Mouse (Mus musculus): Measurements from ENCODE around the gene Vrk2. TPM values are rescaled to one million over a fixed set of nuclear protein-coding genes. Genes with fewer than 3 reads are reported as not detected.
A peak's percentile ranks its signal among the peaks of the same experiment; 100 is the strongest.

Vrk2 gene
- total and polyA plus RNA-seq, 3 experiments, result 17.9 to 58.7 (median 31.1) TPM

GRCm38 (mm10) chr11:26537816-26538215 is 56.0 kb downstream of the Vrk2 start:
- H3K27me3 ChIP-seq (replicated peaks), result no peaks in the 10 kb centered on the region
- no peak overlapping the region for H3K27ac ChIP-seq (ENCODE audit: insufficient read depth, low read depth)
- no peaks in the 10 kb centered on the region for H3K9me3 ChIP-seq (replicated peaks; ENCODE audit: low read length)
- H3K4me2 ChIP-seq (ENCODE audit: insufficient read depth, low read depth, poor library complexity, severe bottlenecking), result no peak overlapping the region
- H3K9ac ChIP-seq (ENCODE audit: insufficient read depth, low read depth), result no peak overlapping the region
- in situ Hi-C loops (cut with MboI; ENCODE audit: low pct_ligation_motif_present, low pct_unique_long_range_greater_than_20kb, low sequenced_read_pairs), result no loop called here
- peaks cover 10 to 23% of the 10 kb centered on the region in 2 experiments for H3K4me1 ChIP-seq (ENCODE audit: control insufficient read depth in 1 of 2, insufficient read depth in 2 of 2)
- peaks cover 2 to 60% of the 10 kb centered on the region in 2 experiments for H3K36me3 ChIP-seq (replicated peaks in 1 of 2; ENCODE audit: control insufficient read depth in 1 of 2, insufficient read depth in 1 of 2, low read length in 1 of 2)
- no peak overlapping the region for H3K4me3 ChIP-seq (replicated peaks in 1 of 3; ENCODE audit: low read depth in 2 of 3, low read length in 2 of 3, poor library complexity in 1 of 3)
- H3K79me2 ChIP-seq (replicated peaks; ENCODE audit: control insufficient read depth, extremely low read depth, insufficient read depth, poor library complexity, severe bottlenecking), result no peaks in the 10 kb centered on the region
- dilution Hi-C loops (cut with MboI; ENCODE audit: extremely low pct_ligation_motif_present, extremely low pct_unique_long_range_greater_than_20kb, low sequenced_read_pairs), result no loop called here
- no peak for TF ChIP-seq CHD1 (IDR thresholded peaks at IDR 0.05; ENCODE audit: low read depth, low read length)
- no peak for TF ChIP-seq ZMIZ1 (IDR thresholded peaks at IDR 0.05; ENCODE audit: low read depth, low read length)
- TF ChIP-seq JUND (conservative IDR thresholded peaks at IDR 0.05; ENCODE audit: low read depth, low read length), result no peak
- TF ChIP-seq POLR2A (IDR thresholded peaks at IDR 0.05; ENCODE audit: low read depth, low read length), result no peak
- TF ChIP-seq RCOR1 (conservative IDR thresholded peaks at IDR 0.05; ENCODE audit: low read depth, low read length), result no peak
- TF ChIP-seq ELF1 (IDR thresholded peaks at IDR 0.05; ENCODE audit: low read depth, low read length), result no peak
- TF ChIP-seq MAX (IDR thresholded peaks at IDR 0.05; ENCODE audit: low read length), result no peak
- TF ChIP-seq RAD21 (IDR thresholded peaks at IDR 0.05; ENCODE audit: low read depth, low read length), result no peak
- TF ChIP-seq IRF4 (IDR thresholded peaks at IDR 0.05; ENCODE audit: low read depth, low read length), result peak; percentile 51; the same call in 1 of the 2 replicates
- TF ChIP-seq TBP (conservative IDR thresholded peaks at IDR 0.05; ENCODE audit: low read depth, low read length), result no peak
- no peak for TF ChIP-seq NRF1 (IDR thresholded peaks at IDR 0.05; ENCODE audit: low read depth, low read length)
- no peak for TF ChIP-seq HCFC1 (IDR thresholded peaks at IDR 0.05; ENCODE audit: low read depth, low read length)
- TF ChIP-seq ZNF384 (IDR thresholded peaks at IDR 0.05; ENCODE audit: low read depth, low read length), result no peak
- no peak for TF ChIP-seq E2F4 (IDR thresholded peaks at IDR 0.05; ENCODE audit: insufficient replicate concordance, low read depth, low read length)
- TF ChIP-seq GABPA (IDR thresholded peaks at IDR 0.05; ENCODE audit: insufficient replicate concordance, low read depth, low read length), result no peak
- TF ChIP-seq MEF2A (IDR thresholded peaks at IDR 0.05; ENCODE audit: borderline replicate concordance, low read depth, low read length), result peak; percentile 53; the same call in 1 of the 2 replicates
- TF ChIP-seq MXI1 (IDR thresholded peaks at IDR 0.05; ENCODE audit: low read depth, low read length), result no peak
- no peak for TF ChIP-seq CTCF (conservative IDR thresholded peaks at IDR 0.05 in 1 of 2, IDR thresholded peaks at IDR 0.05 in 1 of 2; ENCODE audit: low read depth in 2 of 2, low read length in 2 of 2)
- TF ChIP-seq NELFE (IDR thresholded peaks at IDR 0.05; ENCODE audit: low read depth, low read length), result no peak
- TF ChIP-seq BHLHE40 (IDR thresholded peaks at IDR 0.05; ENCODE audit: low read depth, low read length), result peak; percentile 60
- no peak for TF ChIP-seq USF2 (conservative IDR thresholded peaks at IDR 0.05; ENCODE audit: low read depth, low read length)
- no peak for TF ChIP-seq SIN3A (IDR thresholded peaks at IDR 0.05; ENCODE audit: low read length)
- no peak for TF ChIP-seq CHD2 (IDR thresholded peaks at IDR 0.05; ENCODE audit: low read length)
- TF ChIP-seq PAX5 (IDR thresholded peaks at IDR 0.05; ENCODE audit: low read length), result no peak
- no peak for TF ChIP-seq MYC (IDR thresholded peaks at IDR 0.05; ENCODE audit: low read depth, low read length)
- TF ChIP-seq USF1 (IDR thresholded peaks at IDR 0.05; ENCODE audit: low read depth, low read length), result no peak
- no peak for TF ChIP-seq UBTF (IDR thresholded peaks at IDR 0.05; ENCODE audit: low read depth, low read length)
- TF ChIP-seq POLR2AphosphoS2 (IDR thresholded peaks at IDR 0.05; ENCODE audit: low read depth, low read length), result no peak
- no peak for TF ChIP-seq ZC3H11A (IDR thresholded peaks at IDR 0.05; ENCODE audit: low read depth, low read length)
- TF ChIP-seq SMC3 (IDR thresholded peaks at IDR 0.05; ENCODE audit: low read depth, low read length), result no peak
- TF ChIP-seq JUN (IDR thresholded peaks at IDR 0.05; ENCODE audit: insufficient read depth, low read depth, low read length), result no peak
- no peak for TF ChIP-seq ZKSCAN1 (IDR thresholded peaks at IDR 0.05; ENCODE audit: borderline replicate concordance, low read depth, low read length)
- peak; percentile 66; the same call in 1 of the 2 replicates for TF ChIP-seq EP300 (IDR thresholded peaks at IDR 0.05; ENCODE audit: low read length)
- TF ChIP-seq KAT2A (IDR thresholded peaks at IDR 0.05; ENCODE audit: insufficient replicate concordance, low read length), result no peak
- 0 out of 2 replicates have a peak, but pooled peaks have one; percentile 74 for TF ChIP-seq MAZ (IDR thresholded peaks at IDR 0.05; ENCODE audit: low read depth, low read length)
- peak; percentile 79; the same call in 1 of the 2 replicates for TF ChIP-seq TCF12 (IDR thresholded peaks at IDR 0.05; ENCODE audit: low read depth, low read length)
- no peak for TF ChIP-seq MAFK (IDR thresholded peaks at IDR 0.05; ENCODE audit: insufficient replicate concordance, low read length)
- no peak; the same call in 1 of the 2 replicates for TF ChIP-seq ETS1 (conservative IDR thresholded peaks at IDR 0.05; ENCODE audit: low read depth, low read length)
- peak; percentile 25 for DNase-seq (ENCODE audit: extremely low read depth)

Measured in CH12.LX (cell line).